ENCODE assay signal across 23 mouse cellular contexts in genomic region chr3:144510724-144511123, GRCm38 (mm10).
"Had no signal": no experiment of that assay in that cellular context is flagged by ENCODE, and none has a peak within 500 bp of the region (broad histone marks: within the 10 kb centered on the region; RNA-seq: fewer than 3 reads in every experiment).

No protein-coding gene starts in this region.

- H3K36me3 ChIP-seq: forebrain, embryonic 15.5 days; heart, embryonic 13.5 days; heart, embryonic 15.5 days; hindbrain, embryonic 13.5 days; hindbrain, embryonic 15.5 days; limb, embryonic 12.5 days; liver, embryonic 12.5 days had no signal

- H3K27me3 ChIP-seq: forebrain, embryonic 15.5 days; heart, embryonic 13.5 days; heart, embryonic 15.5 days; hindbrain, embryonic 13.5 days; hindbrain, embryonic 15.5 days; limb, embryonic 12.5 days; liver, embryonic 12.5 days had no signal

- H3K9me3 ChIP-seq: forebrain, embryonic 15.5 days; heart, embryonic 13.5 days; heart, embryonic 15.5 days; hindbrain, embryonic 13.5 days; hindbrain, embryonic 15.5 days; limb, embryonic 12.5 days; liver, embryonic 12.5 days had no signal

- H3K4me2 ChIP-seq: forebrain, embryonic 15.5 days; heart, embryonic 11.5 days; heart, embryonic 13.5 days; heart, embryonic 15.5 days; hindbrain, embryonic 13.5 days; hindbrain, embryonic 15.5 days; limb, embryonic 12.5 days; liver, embryonic 12.5 days had no signal

- H3K9ac ChIP-seq: forebrain, embryonic 15.5 days; forebrain, postnatal 0 days; heart, embryonic 13.5 days; heart, embryonic 15.5 days; hindbrain, embryonic 13.5 days; hindbrain, embryonic 15.5 days; limb, embryonic 12.5 days; liver, embryonic 12.5 days had no signal

- H3K27ac ChIP-seq: forebrain, embryonic 15.5 days; heart, adult 2 months; heart, embryonic 13.5 days; heart, embryonic 15.5 days; hindbrain, embryonic 13.5 days; hindbrain, embryonic 15.5 days; hindbrain, postnatal 0 days; limb, embryonic 12.5 days; liver, embryonic 12.5 days had no signal

- H3K4me3 ChIP-seq: forebrain, embryonic 15.5 days; heart, adult 2 months; heart, embryonic 13.5 days; heart, embryonic 15.5 days; hindbrain, embryonic 13.5 days; hindbrain, embryonic 15.5 days; limb, embryonic 12.5 days; liver, embryonic 12.5 days had no signal

- DNase-seq: forebrain, postnatal 0 days; gastrocnemius, postnatal 14 days; gastrocnemius, postnatal 36 days; heart, adult 11 months; heart, adult 2 months; heart, postnatal 14 days; heart, postnatal 36 days; kidney, adult 18-20 months; kidney, adult 8-10 months; kidney, postnatal 10 days; layer of hippocampus, adult 9-11 months; layer of hippocampus, postnatal 36 days; left cerebral cortex, postnatal 4 days had no signal

- ATAC-seq: forebrain, embryonic 15.5 days; forebrain, postnatal 0 days; hindbrain, postnatal 0 days; intestine, embryonic 16.5 days; liver, embryonic 12.5 days had no signal
